Mouse (Mus musculus): Measurements from ENCODE around the gene Miip.
A peak's percentile ranks its signal among the peaks of the same experiment; 100 is the strongest.

The Miip gene

DNA sequence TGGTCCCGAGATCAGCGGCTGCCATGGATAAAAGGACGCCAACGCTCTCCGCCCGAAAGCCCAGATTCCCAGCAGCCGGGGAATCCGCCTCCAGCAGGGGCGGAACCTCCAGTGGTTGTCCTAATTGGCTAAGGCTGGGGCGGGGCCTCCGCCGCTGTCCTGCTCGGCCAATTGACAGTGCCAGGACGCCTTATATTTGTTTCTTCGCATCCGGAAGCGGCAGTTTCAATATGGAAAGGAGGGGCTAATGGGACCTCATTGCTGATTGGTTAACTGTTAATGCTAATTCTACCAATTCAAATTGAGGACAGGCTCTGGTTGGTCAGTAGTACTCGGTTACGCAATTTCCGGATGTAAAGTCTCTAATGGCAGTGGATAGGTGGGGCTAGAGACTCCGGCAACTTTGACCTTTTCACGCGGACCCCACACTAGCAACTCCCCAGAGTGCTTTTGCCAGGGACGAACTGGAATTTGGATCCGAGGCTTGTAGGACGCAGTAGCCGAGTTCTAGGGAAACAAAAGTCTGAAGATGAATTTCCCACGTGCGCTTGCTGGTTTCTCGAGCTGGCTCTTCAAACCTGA is at the start of gene Miip, which contains the start of gene Fv1:
TSS of gene Miip (minus strand) at position 367 of the 582 bp plus-strand sequence.
TSS of gene Fv1 (plus strand) at position 530 of the 582 bp plus-strand sequence.
- peak; percentile 96 to 99 for DNase-seq (ENCODE audit: low spot score in 2 of 2)

DNA sequence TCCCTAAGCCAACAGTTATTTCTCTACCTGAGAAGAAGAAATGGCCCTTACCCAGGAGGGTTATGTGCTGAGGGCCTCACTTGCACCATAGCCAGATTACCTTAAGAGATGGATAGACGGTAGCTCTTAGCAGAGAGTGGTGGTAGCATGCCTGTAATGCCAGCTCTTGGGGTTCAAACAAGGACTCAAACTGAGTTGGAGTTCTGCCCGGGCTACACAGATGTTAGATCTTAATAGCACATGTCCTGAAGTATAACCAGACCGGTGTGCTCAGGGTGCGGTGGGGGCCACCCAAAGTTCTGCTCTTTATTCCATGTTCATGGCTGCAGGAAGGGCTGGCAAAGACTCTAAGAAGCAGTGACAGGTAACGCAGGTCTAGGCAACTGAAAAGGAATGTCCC is 40.9 kb upstream of the Miip start:
- no peak for DNase-seq (ENCODE audit: low spot score in 2 of 2)

DNA sequence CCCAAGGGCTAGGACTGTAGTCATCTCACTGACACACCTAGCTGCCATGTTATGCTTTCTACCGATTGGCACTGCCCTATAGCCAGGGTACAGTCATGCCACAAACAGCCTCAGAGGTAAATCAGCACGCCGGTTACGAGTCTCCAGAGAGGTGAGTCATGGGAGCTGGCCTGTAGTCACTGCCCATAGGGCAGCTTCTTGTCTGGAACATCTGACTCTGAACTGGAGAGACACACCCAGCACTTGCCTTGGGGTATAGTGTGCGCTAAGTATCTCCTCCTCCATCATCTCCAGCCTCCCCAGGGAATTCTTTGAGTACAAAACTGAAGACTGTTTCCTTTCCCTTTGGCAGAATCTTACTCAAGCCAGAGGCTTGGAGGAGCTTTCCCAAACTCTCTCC is 37.6 kb upstream of the Miip start:
- DNase-seq (ENCODE audit: low spot score in 2 of 2): no peak

DNA sequence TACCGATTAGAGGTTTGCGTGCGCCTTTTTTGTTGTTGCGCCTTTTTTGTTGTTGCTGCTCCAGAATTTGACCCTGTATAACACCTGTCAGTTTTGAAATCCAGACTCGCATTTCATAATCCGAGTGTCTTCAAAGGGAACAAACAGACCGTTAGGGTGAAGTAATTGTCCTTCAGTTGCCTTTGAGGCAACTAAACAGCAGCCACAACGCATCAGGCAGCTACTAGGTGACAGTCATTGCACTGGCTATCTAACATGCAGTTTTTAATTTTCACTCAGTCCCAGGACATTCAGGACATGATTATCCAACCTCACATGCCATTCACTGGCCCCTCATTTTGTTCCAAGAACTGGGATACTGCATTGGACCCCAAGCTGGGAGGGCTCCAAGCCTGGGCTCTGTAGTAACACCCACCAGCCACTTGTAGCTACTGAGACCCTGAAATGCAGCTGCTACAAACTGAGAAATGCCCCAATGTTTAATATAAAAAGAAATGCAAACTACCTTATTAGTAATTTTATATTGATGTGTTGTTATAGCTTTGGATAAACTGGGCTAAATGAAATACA is 36.6 kb upstream of the Miip start:
- DNase-seq (ENCODE audit: low spot score in 2 of 2): peak in 1 of 2 experiments; percentile 40

DNA sequence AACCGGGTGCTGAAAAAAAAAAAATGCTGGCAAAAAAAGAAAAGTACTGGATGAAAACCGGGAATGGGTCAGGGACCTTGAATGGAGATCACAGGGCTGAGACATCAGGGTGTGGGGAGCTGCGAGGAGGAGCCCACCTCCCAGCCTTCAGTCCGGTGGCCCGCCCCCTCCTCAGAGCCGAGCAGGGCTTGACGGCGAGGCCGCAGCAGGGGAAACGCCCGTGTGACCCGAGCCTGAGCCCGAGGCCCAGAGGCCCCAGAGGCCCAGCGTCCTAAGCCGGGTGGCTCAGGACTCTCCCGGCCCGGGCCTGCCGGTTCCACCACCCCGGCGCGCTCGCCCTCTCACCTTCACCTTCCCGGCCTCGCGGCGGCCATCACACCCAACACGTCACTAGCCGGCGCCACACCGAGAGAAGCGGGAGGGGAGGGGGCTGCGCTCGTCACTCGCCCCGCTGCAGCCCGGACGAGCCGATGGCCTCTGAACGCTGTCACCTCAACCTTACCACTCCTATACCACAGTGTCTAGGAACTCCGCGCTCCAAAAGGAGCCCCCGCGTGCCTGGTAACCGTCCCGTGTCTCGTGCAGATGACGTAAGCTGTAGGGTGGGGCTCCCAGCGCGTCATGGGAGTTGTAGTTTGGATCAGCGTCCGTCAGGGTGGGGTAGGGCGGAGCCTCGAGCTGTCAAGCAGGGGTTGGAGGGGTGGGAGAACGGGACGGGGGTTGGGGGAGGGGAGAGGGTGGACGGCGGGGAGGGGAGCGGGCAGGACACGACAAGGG is 35.9 kb upstream of the Miip start, which contains the start of gene Mfn2:
TSS of gene Mfn2 (minus strand) at position 392 of the 777 bp plus-strand sequence.
- DNase-seq (ENCODE audit: low spot score in 2 of 2): peak; percentile 94 to 95

DNA sequence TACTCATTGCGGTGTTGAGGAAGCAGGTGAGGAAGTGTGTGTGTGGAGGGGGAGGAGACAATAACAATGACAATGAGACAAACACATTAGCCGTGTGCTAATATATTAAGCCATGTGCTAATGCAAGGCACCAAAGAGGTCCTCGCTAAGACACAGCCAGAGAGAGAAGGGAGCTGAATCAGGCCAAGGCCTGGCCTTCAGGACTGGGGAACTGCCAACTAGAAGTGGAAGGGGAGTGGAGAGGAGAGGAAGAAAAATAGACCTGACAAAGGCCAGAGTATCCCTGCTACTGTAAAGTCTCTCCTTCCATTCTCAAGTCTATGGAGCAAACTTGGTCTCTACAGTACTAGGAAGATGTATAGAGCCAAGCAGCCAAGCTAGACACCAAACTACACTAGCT is 35.0 kb upstream of the Miip start:
- no peak for DNase-seq (ENCODE audit: low spot score in 2 of 2)

DNA sequence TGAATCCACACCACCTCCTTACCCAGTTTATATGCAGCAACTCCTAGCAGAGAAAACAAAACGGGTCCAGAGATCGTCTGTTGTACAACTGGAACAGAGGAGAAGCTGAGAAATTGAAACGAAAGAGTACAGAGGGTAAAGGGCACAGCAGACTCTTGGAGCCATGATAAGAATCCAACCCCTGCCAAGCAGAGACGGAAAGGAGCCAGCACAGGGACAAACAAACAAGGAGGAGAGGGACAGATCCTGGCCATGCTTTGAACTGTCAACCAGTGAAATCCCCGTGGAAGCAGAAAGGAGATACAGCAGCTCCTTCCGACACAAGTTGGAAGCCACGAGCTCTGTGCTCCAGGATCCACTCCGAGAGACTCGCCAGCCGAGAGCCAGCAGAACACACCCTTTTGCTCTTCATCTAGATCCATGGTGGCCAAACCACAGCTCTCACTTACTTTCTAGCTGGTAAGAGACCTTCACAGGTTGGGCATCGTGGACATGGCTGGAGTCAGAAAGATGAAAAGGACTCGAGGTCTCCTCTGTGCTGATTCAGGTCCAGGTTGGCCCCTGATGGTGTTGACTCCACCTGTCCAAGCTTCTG is 34.4 kb upstream of the Miip start:
- no peak for DNase-seq (ENCODE audit: low spot score in 2 of 2)

DNA sequence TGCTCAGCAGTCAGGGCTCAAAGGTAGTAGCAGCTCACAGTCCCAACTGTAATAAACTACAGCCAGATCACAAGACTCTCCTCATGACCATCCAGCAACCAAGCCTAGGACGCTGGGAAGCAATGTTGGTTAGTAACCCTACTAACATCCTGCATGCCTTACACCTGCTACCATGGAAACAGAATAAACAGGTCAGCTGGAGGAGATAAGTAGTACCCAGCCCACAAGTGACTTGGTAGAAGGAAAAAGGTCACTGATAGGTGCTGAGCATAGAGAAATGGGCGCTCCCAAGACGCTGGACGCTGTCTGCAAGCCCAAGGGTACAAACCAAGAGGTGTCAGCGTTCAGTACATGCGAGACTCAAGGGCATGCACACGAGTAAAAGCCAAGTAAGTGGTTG is 31.8 kb upstream of the Miip start:
- no peak for DNase-seq (ENCODE audit: low spot score in 2 of 2)

DNA sequence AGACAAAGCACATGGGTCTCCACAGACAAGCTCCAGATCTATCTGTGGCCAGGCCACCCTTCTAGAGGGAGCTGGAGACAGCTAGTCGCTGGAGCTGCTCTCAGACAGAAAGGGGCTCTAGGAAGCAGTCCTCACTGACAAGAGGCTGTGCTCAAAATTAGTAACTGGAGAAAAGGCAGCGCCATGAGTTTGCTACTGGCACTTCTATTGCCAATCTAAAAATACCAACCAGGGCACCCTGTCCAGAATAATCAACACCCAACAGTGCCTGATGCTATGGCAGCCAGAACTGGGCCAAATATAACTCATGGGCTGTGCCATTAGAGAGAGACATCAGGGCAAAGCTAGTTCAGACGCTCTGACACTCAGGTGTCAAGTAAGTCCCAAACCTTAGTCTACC is 28.7 kb upstream of the Miip start:
- DNase-seq (ENCODE audit: low spot score in 2 of 2): no peak

DNA sequence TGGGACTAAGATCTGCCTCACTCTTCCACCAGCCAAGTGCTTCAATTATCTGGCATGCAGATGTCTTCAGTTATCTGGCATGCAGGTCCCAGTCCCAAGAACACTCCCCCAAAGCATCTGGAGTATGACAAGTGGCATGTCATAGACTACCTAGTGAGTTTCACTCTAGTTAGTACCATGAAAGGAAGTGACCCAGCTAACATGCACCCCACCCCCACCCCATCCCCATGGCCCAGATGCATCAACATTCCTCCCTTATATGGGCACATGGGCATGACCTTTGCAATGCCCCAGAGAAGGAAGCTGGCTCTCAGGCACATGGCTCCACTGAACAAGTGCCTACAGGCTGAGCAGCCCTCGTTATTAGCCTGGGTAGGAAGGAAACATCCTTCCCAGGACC is 27.8 kb upstream of the Miip start:
- no peak for DNase-seq (ENCODE audit: low spot score in 2 of 2)

DNA sequence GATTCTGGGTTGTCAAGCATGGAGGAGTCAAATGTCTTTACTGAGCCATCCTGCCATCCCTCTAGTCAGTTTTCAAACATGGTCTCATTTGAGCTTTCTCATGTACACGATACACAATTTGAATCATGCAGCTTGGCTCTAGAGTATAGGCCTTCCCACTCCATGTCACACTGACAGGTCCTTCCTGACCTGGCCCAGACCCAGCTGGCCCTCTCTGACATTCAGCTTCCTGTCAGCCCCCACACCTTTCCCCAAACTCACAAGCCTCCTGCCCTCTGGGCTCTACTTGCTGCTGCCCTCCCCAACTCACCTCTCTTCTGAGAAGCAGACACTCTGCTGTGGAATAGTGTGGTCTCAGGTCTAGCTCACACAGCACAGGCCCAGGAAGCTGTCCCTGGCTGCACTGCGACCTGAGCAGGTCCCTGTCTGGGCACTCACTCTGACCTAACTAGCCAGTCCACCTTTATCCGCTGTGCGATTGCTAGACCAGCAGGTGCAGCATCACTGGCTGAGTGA is 27.3 kb upstream of the Miip start:
- DNase-seq (ENCODE audit: low spot score in 2 of 2): no peak

DNA sequence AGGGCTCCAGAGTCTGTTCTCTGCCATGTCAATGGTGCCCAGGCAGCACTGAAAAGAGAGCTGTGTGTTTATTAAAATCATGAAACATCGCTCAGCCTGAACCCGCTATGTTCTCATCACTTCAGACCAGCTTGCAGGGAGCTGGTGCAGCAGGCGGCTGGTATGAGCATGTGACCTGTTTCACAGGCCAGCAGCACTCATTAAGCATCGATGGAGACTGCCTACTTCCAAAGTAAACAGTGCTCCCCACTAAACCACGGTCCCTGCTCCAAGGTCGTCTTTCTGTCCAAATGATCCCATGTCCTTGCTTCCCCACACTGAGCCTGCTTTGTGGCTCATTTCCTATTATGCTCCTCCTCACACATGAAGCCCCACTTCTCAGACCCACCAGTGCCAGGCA is 21.7 kb upstream of the Miip start:
- no peak for DNase-seq (ENCODE audit: low spot score in 2 of 2)

DNA sequence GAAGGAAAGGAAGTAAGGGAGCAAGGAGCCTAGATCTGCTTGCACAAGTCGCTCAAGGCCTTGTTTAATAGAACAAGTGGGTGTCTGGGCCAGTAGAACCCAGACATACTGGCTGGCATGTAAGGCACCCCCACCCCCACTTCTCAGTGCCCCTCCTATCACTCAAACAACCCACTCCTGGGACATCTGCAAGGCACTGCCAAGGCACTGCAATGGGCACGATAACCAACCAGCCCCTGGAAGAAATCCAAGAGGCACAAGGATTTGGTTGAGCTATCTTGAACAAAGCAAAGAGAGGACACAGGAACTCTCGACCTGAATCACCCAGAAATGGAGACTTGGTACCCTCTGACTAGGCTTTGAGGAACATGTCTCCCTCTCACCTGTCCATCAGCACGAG is 19.6 kb upstream of the Miip start:
- DNase-seq (ENCODE audit: low spot score in 2 of 2): no peak

DNA sequence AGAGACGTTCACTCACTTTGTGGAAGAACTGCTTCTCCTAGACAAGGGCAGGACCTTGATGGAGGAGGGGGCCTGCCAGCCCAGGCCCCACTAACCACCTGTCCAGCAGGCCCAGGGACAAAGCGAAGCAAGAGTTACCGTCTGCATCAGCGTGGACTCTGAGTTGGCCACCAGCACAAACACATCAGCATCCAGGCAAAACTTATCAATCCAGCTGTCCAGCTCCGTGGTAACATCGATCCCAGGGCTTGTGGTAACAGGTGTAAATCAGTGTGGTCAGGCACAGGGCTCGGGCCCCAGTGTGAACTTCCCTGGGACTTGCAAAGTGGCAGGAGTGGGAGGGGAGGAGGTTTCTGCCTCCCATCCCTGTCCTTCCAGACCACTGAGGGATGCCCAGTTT is 18.7 kb upstream of the Miip start:
- DNase-seq (ENCODE audit: low spot score in 2 of 2): no peak

DNA sequence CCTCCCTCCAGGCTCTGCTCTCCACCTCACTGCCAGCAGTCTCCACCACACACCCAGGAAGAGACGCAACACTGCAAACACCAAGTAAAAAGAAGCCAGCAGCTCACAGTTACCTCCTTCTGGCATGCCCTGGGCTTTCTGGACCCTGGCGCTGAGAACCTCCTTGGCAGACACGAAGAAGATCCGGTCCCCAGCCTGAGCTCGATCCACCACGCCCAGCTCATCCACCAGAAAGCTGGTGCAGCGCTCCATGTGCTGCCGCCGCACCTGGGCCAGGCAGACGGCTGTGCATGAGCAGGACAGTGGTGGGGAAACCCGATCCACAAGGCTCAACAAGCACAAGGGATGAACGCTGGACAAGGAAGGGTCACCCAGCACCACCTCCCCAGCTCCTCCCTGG is 17.5 kb upstream of the Miip start:
- DNase-seq (ENCODE audit: low spot score in 2 of 2): no peak

DNA sequence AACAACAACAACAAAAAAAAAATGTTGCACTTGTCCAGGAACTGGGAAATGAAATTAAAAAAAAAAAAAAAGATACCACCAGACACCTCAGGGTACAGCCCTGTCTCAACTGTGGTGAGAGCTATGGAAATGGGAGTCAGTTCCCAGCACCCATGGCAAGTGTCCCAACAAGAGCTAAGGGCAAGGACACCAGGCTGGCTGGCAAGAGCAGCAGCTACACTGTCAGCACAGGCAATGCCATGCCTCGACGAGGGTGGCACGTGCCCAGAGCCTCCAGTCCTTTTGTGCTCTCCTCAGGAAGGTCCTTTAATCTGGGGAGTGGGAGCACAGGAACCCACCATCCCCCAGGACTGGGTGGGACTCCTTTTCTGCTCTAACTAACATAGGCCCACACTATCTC is 15.5 kb upstream of the Miip start:
- no peak for DNase-seq (ENCODE audit: low spot score in 2 of 2)

DNA sequence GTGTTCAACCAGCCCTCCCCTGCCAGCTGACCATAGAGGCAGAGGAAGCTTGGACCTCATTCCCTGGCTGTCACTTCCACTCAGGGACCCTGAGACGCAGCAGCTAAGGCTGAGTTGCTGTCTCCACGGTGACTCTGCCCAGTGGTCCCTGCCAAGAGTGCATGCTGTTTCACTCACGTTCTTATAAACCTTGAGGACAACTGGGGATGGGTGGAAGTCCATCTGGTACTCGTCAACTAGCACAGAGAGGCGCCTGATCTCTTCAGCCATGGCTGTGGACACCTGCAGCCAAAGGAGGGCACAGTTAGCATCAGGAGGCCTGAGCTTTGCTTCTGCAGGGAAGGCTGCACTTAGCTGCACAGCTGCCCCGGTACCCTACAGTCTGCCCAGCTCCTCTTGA is 14.4 kb upstream of the Miip start:
- no peak for DNase-seq (ENCODE audit: low spot score in 2 of 2)

DNA sequence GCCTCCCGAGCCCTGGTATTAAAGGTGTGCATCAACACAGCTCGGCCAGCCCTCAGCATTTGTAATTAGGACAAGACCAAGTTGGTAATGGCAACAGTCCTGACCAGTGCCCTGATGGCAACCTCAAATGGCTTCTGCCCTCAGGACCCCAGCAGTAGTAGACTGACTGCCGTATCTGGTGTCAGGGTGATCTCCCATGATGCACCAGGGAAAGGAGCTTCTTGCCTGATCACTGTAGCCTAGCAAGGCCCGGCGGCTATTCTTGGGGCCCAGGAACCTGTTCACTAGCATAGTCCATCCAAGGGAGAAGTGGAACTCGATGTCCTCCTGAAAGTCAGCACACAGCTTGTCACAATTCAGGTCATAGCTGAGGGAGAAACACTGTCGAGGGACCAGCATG is 13.2 kb upstream of the Miip start:
- no peak for DNase-seq (ENCODE audit: low spot score in 2 of 2)

DNA sequence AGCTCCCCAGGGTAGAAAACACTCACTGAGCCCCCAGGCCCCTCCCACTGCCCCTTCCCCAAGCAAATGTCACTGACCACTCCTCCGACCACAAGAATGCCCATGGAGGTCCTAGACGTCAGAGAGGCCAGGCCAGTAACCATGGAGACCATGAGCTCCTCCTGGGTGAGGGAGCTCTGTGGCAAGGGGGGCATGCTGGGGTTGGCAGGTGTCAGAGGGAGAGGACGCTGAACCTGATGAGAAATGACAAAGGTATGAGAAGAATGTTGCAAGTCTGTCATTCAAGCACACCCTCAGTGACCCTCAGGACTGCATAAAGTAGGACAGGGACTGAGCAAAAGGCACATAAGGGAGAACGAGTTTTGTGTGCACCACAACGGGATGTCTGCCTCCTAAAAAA is 11.2 kb upstream of the Miip start:
- no peak for DNase-seq (ENCODE audit: low spot score in 2 of 2)

DNA sequence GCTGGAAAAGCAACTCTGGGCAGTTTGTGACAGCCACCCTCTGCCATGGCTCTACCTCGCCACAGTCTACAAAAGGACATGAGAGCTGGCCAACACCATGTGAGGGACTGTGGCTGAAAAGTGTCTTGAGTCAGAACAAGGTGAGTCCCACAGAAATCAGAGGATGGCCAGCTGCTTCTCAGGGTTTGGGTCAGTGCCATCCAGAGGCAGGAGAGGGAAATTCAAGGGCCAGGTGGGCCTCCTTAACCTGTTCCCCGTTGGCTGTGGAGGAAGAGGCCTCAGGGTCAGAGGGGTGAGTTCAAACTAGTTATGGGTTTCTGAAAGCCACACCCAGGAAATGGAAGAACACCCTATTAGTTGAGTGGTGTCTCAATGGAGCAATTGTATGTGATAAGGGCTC is 10.8 kb upstream of the Miip start:
- no peak for DNase-seq (ENCODE audit: low spot score in 2 of 2)

DNA sequence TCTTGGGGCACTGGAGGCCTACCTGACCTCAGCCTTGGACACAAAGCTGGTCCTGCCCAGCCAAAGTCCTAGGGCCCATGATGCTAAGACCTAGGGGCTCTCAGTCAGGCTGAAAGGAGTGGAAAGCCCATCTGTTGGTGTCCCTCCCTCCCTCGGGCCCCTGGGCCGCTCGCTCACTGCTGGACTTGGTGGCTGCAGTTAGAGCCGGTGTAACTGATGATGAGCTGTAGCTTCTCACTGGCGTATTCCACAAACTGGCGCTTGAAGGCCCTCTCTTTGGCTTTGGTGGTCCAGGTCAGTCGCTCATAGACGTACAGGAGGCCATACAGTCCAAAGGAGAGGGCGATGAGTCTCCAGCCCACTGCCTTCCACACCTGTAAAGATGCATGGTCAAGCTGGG is 9.9 kb upstream of the Miip start:
- no peak for DNase-seq (ENCODE audit: low spot score in 2 of 2)

DNA sequence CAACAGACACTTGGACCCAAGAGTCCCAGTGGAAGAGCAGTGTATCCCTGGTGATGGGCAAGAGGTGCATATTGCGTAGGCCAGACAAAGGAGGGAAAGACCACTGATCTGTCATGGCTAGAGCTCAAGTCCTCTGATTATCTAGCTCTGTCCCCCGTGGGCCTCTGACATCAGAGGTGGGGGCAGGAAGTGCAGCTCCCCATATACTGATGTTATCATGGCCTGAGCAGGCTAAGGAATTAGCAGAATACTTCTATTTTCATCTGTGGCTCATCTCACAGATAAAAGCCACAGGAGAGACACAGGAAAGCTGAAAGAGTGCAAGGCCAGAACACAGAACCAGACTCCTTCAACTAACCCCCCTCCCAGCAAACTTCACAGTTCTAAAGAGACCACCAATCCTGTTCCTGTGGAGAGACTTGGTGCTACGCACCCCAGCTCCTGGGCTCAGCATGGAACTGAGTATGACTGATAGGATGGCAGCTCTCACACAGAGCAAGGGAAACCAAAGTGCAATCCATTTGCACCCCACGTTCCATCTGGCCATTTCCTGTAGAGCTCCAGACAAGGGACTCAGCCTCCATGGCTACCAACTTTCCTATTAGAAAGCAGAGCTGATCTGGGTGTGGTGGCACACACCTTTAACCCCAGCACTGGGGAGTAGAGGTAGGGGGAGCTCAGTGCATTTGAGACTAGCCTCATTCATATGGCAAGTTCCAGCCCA is 7.4 kb upstream of the Miip start:
- no peak for DNase-seq (ENCODE audit: low spot score in 2 of 2)
